Mouse (Mus musculus) regulatory T cell (primary cell): Measurements from ENCODE around the gene Fkbp3.

Experiments
- in situ Hi-C: fragments of 300-600 bp; cut with MboI, MseI; formaldehyde crosslinking; loops from one replicate; pipeline ENCODE4 v1.15.1; 2025; ENCODE audit warnings: high pct_unique_total_duplicates

Fkbp3 gene

GRCm38 (mm10) chr12:65036190-65036870 lies 37.5 kb downstream of the Fkbp3 start, which contains the start of gene Prpf39:
Gene Prpf39, plus strand, starts transcription at chr12:65036333.
- in situ Hi-C loops, result no loop called here

GRCm38 (mm10) chr12:65035839-65036189 lies 38.0 kb downstream of the Fkbp3 start:
- in situ Hi-C loops, result no loop called here

- in situ Hi-C loops, result no loop called here
Measured at GRCm38 (mm10) chr12:65022842-65023241, 51.0 kb downstream of the Fkbp3 start.
